Mouse (Mus musculus) hindbrain, embryonic 14.5 days (tissue): ENCODE data around the gene Vps52. TPM values are rescaled to one million over a fixed set of nuclear protein-coding genes. Genes with fewer than 3 reads are reported as not detected.
"Not testable (repeated sequence)": the region's sequence is repeated elsewhere in the genome, so short reads cannot be mapped to it uniquely, and the experiment has no call there.

Source experiments
- ATAC-seq: fragments of 200-750 bp; cut with Nextera tagmentation; 2 replicates; pipeline ENCODE4 v1.8.0; 2017; ENCODE audit warnings: moderate number of reproducible peaks, mild to moderate bottlenecking, moderate TSS enrichment, moderate library complexity; ENCODE audit not compliant: low FRiP score
- DNase-seq: peaks from one replicate; pipeline ENCODE4 v3.0.0-alpha.2; 2015; ENCODE audit warnings: low spot score
- H3K27ac ChIP-seq: fragments of 300-500 bp; sonication (generic); 2 replicates; pipeline ENCODE4 v1.5.1; 2014; ENCODE audit warnings: mild to moderate bottlenecking, moderate library complexity
- H3K27me3 ChIP-seq: fragments of 300-500 bp; sonication (generic); 2 replicates; pipeline ENCODE4 v1.6.1; 2014; ENCODE audit warnings: mild to moderate bottlenecking, low read length, mixed read lengths; ENCODE audit not compliant: control insufficient read depth, insufficient read depth
- H3K36me3 ChIP-seq: fragments of 300-500 bp; sonication (generic); replicated peaks from 2 replicates; pipeline ENCODE4 v1.6.1; 2014; ENCODE audit not compliant: control insufficient read depth, insufficient read depth
- H3K4me1 ChIP-seq: fragments of 300-500 bp; sonication (generic); replicated peaks from 2 replicates; pipeline ENCODE4 v1.6.1; 2014; ENCODE audit warnings: antibody characterized with exemption, low read length, mixed read lengths; ENCODE audit not compliant: control insufficient read depth, insufficient read depth
- H3K4me2 ChIP-seq: fragments of 300-500 bp; sonication (generic); replicated peaks from 2 replicates; pipeline ENCODE4 v1.6.1; 2014; ENCODE audit warnings: mild to moderate bottlenecking, moderate library complexity
- H3K4me3 ChIP-seq: fragments of 300-500 bp; sonication (generic); replicated peaks from 2 replicates; pipeline ENCODE4 v1.5.1; 2014; ENCODE audit warnings: mild to moderate bottlenecking, low read length
- H3K9ac ChIP-seq: fragments of 300-500 bp; sonication (generic); 2 replicates; pipeline ENCODE4 v1.6.1; 2014
- H3K9me3 ChIP-seq: fragments of 300-500 bp; sonication (generic); 2 replicates; pipeline ENCODE4 v1.6.1; 2016; ENCODE audit warnings: low read length; ENCODE audit not compliant: control insufficient read depth
- WGBS: fragments of 180-500 bp; shearing (Covaris S2); extraction: QIAGEN DNeasy Blood & Tissue Kit; methylation state at CpG from one replicate; pipeline ENCODE4 v1.1.7; 2014; 5-methylcytosine and 5-hydroxymethylcytosine counted together
- polyA plus RNA-seq: library from polyadenylated mRNA; unstranded; fragments of >200 nt; fragmentation: Nextera tagmentation; extraction: Ambion mirVana; gene quantifications from 2 replicates; pipeline ENCODE4 v1.2.1, GENCODE M21; 2014

The Vps52 gene
- polyA plus RNA-seq, 1 experiment from 2014 or later = 56.0 TPM

- H3K27ac ChIP-seq = no peak overlapping the region
- no peak overlapping the region for H3K4me3 ChIP-seq
- H3K4me2 ChIP-seq = no peak overlapping the region
- H3K4me1 ChIP-seq = no peaks in the 10 kb centered on the region
- WGBS = 72% methylated on average over 4 of the region's 4 CpGs
- no peak overlapping the region for H3K9ac ChIP-seq
- peaks cover 19% of the 10 kb centered on the region for H3K36me3 ChIP-seq
- no peaks in the 10 kb centered on the region; the same call in 1 of the 2 replicates for H3K27me3 ChIP-seq
- DNase-seq = no peak
- no peak for ATAC-seq
- no peaks in the 10 kb centered on the region for H3K9me3 ChIP-seq
Measured at GRCm38 (mm10) chr17:33969394-33969793, 13.8 kb downstream of the Vps52 start.

GRCm38 (mm10) chr17:33972691-33973090, 17.1 kb downstream of the Vps52 start:
- H3K4me3 ChIP-seq = no peak overlapping the region
- DNase-seq (no peak), ATAC-seq (no peak)
- H3K4me1 ChIP-seq = no peaks in the 10 kb centered on the region
- H3K4me2 ChIP-seq = no peak overlapping the region
- no peaks in the 10 kb centered on the region for H3K36me3 ChIP-seq
- no peak overlapping the region for H3K27ac ChIP-seq
- H3K9ac ChIP-seq = no peak overlapping the region
- 21% methylated on average over 1 of the region's 1 CpGs for WGBS
- no peaks in the 10 kb centered on the region for H3K9me3 ChIP-seq
- H3K27me3 ChIP-seq = peaks cover 16% of the 10 kb centered on the region

- H3K4me2 ChIP-seq = no peak overlapping the region
- H3K27ac ChIP-seq = no peak overlapping the region
- no peak overlapping the region for H3K9ac ChIP-seq
- H3K4me1 ChIP-seq = no peaks in the 10 kb centered on the region
- H3K4me3 ChIP-seq = no peak overlapping the region
- DNase-seq (no peak), ATAC-seq (no peak)
- WGBS = 73% methylated on average over 3 of the region's 3 CpGs
- no peaks in the 10 kb centered on the region for H3K9me3 ChIP-seq
- H3K27me3 ChIP-seq = peaks cover 25% of the 10 kb centered on the region
- no peaks in the 10 kb centered on the region for H3K36me3 ChIP-seq
Measured at GRCm38 (mm10) chr17:33973572-33973971, 18.0 kb downstream of the Vps52 start.

GRCm38 (mm10) chr17:33977861-33978557, 22.4 kb downstream of the Vps52 start:
- H3K9me3 ChIP-seq = no peaks in the 10 kb centered on the region
- no peak overlapping the region for H3K27ac ChIP-seq
- DNase-seq = no peak
- H3K4me3 ChIP-seq = peak overlapping the region; percentile 31
- no peaks in the 10 kb centered on the region for H3K36me3 ChIP-seq
- H3K27me3 ChIP-seq = peaks cover 42% of the 10 kb centered on the region
- H3K4me1 ChIP-seq = peaks cover 5% of the 10 kb centered on the region; the same call in 1 of the 2 replicates
- WGBS = 2% methylated on average over 57 of the region's 57 CpGs
- H3K4me2 ChIP-seq = peak overlapping the region; percentile 56
- ATAC-seq = no peak
- H3K9ac ChIP-seq = peak overlapping the region; percentile 39

- H3K27me3 ChIP-seq = peaks cover 42% of the 10 kb centered on the region
- 2% methylated on average over 17 of the region's 17 CpGs for WGBS
- no peak overlapping the region for H3K27ac ChIP-seq
- H3K36me3 ChIP-seq = no peaks in the 10 kb centered on the region
- H3K9ac ChIP-seq = peak overlapping the region; percentile 39
- peak overlapping the region; percentile 31 for H3K4me3 ChIP-seq
- no peak for DNase-seq
- H3K4me2 ChIP-seq = peak overlapping the region; percentile 56
- peaks cover 5% of the 10 kb centered on the region; the same call in 1 of the 2 replicates for H3K4me1 ChIP-seq
- no peak for ATAC-seq
- H3K9me3 ChIP-seq = no peaks in the 10 kb centered on the region
Measured at GRCm38 (mm10) chr17:33978631-33979031, 23.0 kb downstream of the Vps52 start.

GRCm38 (mm10) chr17:33979512-33980050, 24.0 kb downstream of the Vps52 start:
- ATAC-seq = no peak
- H3K27me3 ChIP-seq = peaks cover 42% of the 10 kb centered on the region
- WGBS = 79% methylated on average over 6 of the region's 6 CpGs

GRCm38 (mm10) chr17:33980181-33981035, 24.8 kb downstream of the Vps52 start:
- Histone ChIP-seq H3K27ac (no peak overlapping the region; the same call in 1 of the 2 replicates), H3K9me3 (no peaks in the 10 kb centered on the region), H3K36me3 (no peaks in the 10 kb centered on the region), H3K4me3 (no peak overlapping the region), H3K4me2 (peak overlapping the region; percentile 65; the same call in 1 of the 2 replicates), H3K4me1 (peaks cover 5% of the 10 kb centered on the region; the same call in 1 of the 2 replicates), H3K9ac (0 out of 2 replicates have a peak overlapping the region, but pooled peaks have one; percentile 4), H3K27me3 (peaks cover 42% of the 10 kb centered on the region)
- ATAC-seq (no peak), DNase-seq (no peak)
- 78% methylated on average over 19 of the region's 19 CpGs for WGBS

More at GRCm38 (mm10) chr17:33979512-33980050, 24.0 kb downstream of the Vps52 start:
- H3K27ac ChIP-seq = no peak overlapping the region
- no peaks in the 10 kb centered on the region for H3K9me3 ChIP-seq
- no peaks in the 10 kb centered on the region for H3K36me3 ChIP-seq
- peaks cover 5% of the 10 kb centered on the region; the same call in 1 of the 2 replicates for H3K4me1 ChIP-seq
- DNase-seq = no peak
- H3K4me3 ChIP-seq = no peak overlapping the region
- H3K9ac ChIP-seq = no peak overlapping the region
- no peak overlapping the region for H3K4me2 ChIP-seq

GRCm38 (mm10) chr17:33981192-33981909, 25.7 kb downstream of the Vps52 start:
- peak overlapping the region; percentile 45 for H3K4me3 ChIP-seq
- peak overlapping the region; percentile 95 for H3K27ac ChIP-seq
- DNase-seq = peak; percentile 93
- not testable (repeated sequence) for H3K36me3 ChIP-seq, H3K4me1 ChIP-seq, H3K9me3 ChIP-seq
- ATAC-seq = peak; percentile 96
- H3K9ac ChIP-seq = peak overlapping the region; percentile 67
- H3K27me3 ChIP-seq = peaks cover 39% of the 10 kb centered on the region
- H3K4me2 ChIP-seq = peak overlapping the region; percentile 65
- WGBS = under 1% methylated on average over 27 of the region's 27 CpGs
